Mouse (Mus musculus) urinary bladder, postnatal 25 days (tissue): ENCODE measurements around the gene Atf3.

Experiments used
- DNase-seq: peaks from one replicate; pipeline ENCODE4 v3.0.0; 2022; ENCODE audit warnings: low spot score

Gene Atf3

GRCm38 (mm10) chr1:191217939-191218338 is at the start of gene Atf3:
TSS of gene Atf3 (minus strand) at chr1:191218039.
- DNase-seq, result no peak

- DNase-seq, result no peak
Observed at GRCm38 (mm10) chr1:191267162-191267561, 49.3 kb upstream of the Atf3 start.

- DNase-seq, result no peak
Observed at GRCm38 (mm10) chr1:191263471-191263870, 45.6 kb upstream of the Atf3 start.

- no peak for DNase-seq
Observed at GRCm38 (mm10) chr1:191261861-191262260, 44.0 kb upstream of the Atf3 start.

- DNase-seq, result no peak
Observed at GRCm38 (mm10) chr1:191259661-191260060, 41.8 kb upstream of the Atf3 start.

- DNase-seq, result no peak
Observed at GRCm38 (mm10) chr1:191259121-191259520, 41.3 kb upstream of the Atf3 start.

GRCm38 (mm10) chr1:191258521-191258920 is 40.7 kb upstream of the Atf3 start:
- no peak for DNase-seq

GRCm38 (mm10) chr1:191257981-191258380 is 40.1 kb upstream of the Atf3 start:
- DNase-seq, result no peak

- no peak for DNase-seq
Observed at GRCm38 (mm10) chr1:191257351-191257771, 39.5 kb upstream of the Atf3 start.

GRCm38 (mm10) chr1:191256566-191257350 is 38.9 kb upstream of the Atf3 start:
- no peak for DNase-seq

- DNase-seq, result no peak
Observed at GRCm38 (mm10) chr1:191256134-191256533, 38.3 kb upstream of the Atf3 start.

- no peak for DNase-seq
Observed at GRCm38 (mm10) chr1:191254448-191254847, 36.6 kb upstream of the Atf3 start.

- no peak for DNase-seq
Observed at GRCm38 (mm10) chr1:191253636-191254035, 35.8 kb upstream of the Atf3 start.

- DNase-seq, result no peak
Observed at GRCm38 (mm10) chr1:191249975-191250374, 32.1 kb upstream of the Atf3 start.

GRCm38 (mm10) chr1:191248423-191248822 is 30.6 kb upstream of the Atf3 start:
- DNase-seq, result no peak

GRCm38 (mm10) chr1:191247561-191247960 is 29.7 kb upstream of the Atf3 start:
- no peak for DNase-seq

- DNase-seq, result no peak
Observed at GRCm38 (mm10) chr1:191243855-191244254, 26.0 kb upstream of the Atf3 start.

- DNase-seq, result no peak
Observed at GRCm38 (mm10) chr1:191242065-191242698, 24.3 kb upstream of the Atf3 start.

GRCm38 (mm10) chr1:191241574-191241973 is 23.7 kb upstream of the Atf3 start:
- DNase-seq, result no peak

- no peak for DNase-seq
Observed at GRCm38 (mm10) chr1:191239602-191240001, 21.8 kb upstream of the Atf3 start.

- DNase-seq, result no peak
Observed at GRCm38 (mm10) chr1:191235788-191236542, 18.1 kb upstream of the Atf3 start.

GRCm38 (mm10) chr1:191234837-191235236 is 17.0 kb upstream of the Atf3 start:
- DNase-seq, result no peak
